Mouse (Mus musculus): ENCODE data around the gene Hypk. TPM values are rescaled to one million over a fixed set of nuclear protein-coding genes. Genes with fewer than 3 reads are reported as not detected.
A peak's percentile ranks its signal among the peaks of the same experiment; 100 is the strongest.

Gene Hypk
- 110 and 112 TPM in 2 replicates for polyA plus RNA-seq (2015; fragmentation: Nextera tagmentation; extraction: Ambion mirVana)

DNA sequence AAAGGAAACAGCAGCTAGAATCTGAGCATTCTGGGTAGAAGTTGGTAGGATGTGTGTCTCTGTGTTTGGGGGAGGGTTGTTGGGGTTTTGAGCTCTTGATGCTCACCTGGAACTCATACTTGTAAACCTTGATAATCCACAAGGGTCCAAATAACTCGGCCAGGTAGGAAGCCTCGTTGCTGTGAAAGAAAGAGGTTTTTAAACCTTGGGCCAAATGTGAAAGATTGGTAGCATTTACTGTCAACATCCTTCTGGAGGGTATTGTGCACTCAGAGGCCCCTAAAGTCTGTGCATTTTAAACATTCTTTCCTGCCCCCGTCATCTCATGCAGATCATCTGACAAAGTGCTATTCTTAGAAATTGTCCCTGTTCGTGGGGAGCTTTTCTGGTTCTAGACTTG is at the start of gene Hypk:
Gene Hypk, plus strand, starts transcription at position 301 of the 400 bp plus-strand sequence.
- ATAC-seq (ENCODE audit: low FRiP score, low read depth): no peak

DNA sequence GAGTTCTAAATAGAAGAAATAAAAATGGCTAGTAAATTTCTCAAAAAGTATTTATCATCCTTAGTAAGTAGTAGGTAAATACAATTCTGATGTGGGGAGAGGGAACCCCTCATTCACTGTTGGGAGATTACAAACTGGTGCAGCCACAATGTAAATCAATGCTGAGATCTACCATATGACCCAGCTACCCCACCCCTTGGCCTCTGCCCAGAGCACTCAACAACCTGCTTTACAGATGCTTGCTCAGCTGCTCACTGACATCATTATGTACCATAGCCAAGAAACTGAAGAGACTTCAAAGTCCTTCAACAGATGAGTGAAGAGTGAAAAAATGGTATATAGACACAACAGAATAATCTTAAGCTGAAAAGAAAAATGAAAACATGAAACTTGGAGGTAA is 49.8 kb upstream of the Hypk start:
- no peak overlapping the region for H3K4me3 ChIP-seq
- H3K4me2 ChIP-seq: no peak overlapping the region
- H3K36me3 ChIP-seq: no peaks in the 10 kb centered on the region
- H3K9me3 ChIP-seq: no peaks in the 10 kb centered on the region
- ATAC-seq (ENCODE audit: low FRiP score, low read depth): no peak
- no peak overlapping the region for H3K27ac ChIP-seq (replicated peaks)
- no peaks in the 10 kb centered on the region for H3K4me1 ChIP-seq (replicated peaks)
- no peaks in the 10 kb centered on the region for H3K27me3 ChIP-seq
- H3K9ac ChIP-seq: no peak overlapping the region

More for the DNA sequence above, at the start of gene Hypk:
- no peak within 1 kb of the TSS for H3K9ac ChIP-seq
- peaks cover 34% of the 10 kb centered on the region for H3K4me1 ChIP-seq (replicated peaks)
- 80% methylated on average over 4 of the region's 4 CpGs for WGBS
- H3K9me3 ChIP-seq: no peaks in the 10 kb centered on the region
- no peaks in the 10 kb centered on the region for H3K27me3 ChIP-seq
- H3K27ac ChIP-seq (replicated peaks): no peak within 1 kb of the TSS
- peaks cover 9% of the 10 kb centered on the region for H3K36me3 ChIP-seq
- H3K4me3 ChIP-seq: no peak within 1 kb of the TSS
- H3K4me2 ChIP-seq: no peak within 1 kb of the TSS

DNA sequence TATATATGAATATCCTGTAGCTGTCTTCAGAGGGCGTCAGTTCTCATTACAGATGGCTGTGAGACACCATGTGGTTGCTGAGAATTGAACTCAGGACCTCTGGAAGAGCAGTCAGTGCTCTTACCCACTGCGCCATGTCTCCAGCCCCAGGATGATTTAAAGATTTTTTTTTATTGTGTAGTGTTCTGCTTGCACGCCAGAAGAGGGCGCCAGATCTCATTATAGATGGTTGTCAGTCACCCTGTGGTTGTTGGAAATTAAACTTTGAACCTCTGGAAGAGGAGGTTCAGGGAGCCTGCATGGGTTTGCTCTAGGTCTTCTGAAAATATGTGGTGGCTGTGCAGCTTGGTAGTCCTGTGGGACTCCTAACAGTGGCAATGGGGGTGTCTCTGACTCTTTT is 44.9 kb upstream of the Hypk start:
- H3K27me3 ChIP-seq: no peaks in the 10 kb centered on the region
- peaks cover 14% of the 10 kb centered on the region for H3K4me1 ChIP-seq (replicated peaks)
- H3K36me3 ChIP-seq: no peaks in the 10 kb centered on the region
- no peak overlapping the region for H3K4me2 ChIP-seq
- no peaks in the 10 kb centered on the region for H3K9me3 ChIP-seq
- 36% methylated on average over 4 of the region's 4 CpGs for WGBS
- no peak overlapping the region for H3K27ac ChIP-seq (replicated peaks)
- H3K4me3 ChIP-seq: no peak overlapping the region
- ATAC-seq (ENCODE audit: low FRiP score, low read depth): no peak
- H3K9ac ChIP-seq: no peak overlapping the region

DNA sequence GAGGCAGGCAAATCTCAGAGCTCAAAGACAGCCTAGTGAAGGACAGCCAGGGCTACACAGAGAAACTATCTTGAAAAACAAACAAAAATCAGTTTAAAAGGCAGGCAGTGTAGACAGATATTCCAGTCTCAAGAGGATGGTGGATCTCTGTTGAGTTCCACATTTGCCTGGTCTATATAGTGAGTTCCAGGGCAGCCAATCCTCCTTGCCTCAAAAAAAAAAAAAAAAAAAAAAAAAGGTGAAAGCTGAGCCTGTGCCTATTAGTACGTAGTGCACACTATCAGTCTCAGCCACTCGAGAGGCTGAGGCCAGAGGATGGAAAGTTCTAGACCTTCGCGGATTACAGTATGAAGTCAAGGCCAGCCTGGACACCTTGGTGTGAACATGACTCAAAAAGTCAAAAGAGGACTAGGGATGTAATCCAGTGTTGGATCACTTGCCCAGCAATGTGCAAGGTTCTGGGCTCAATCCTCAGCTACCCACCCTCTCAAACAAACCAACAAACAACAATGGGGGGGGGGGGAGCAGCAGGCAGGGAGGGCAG is 40.2 kb upstream of the Hypk start:
- Histone ChIP-seq H3K9me3 (no peaks in the 10 kb centered on the region), H3K36me3 (0 out of 2 replicates have a peak, but pooled peaks cover 8% of the 10 kb centered on the region), H3K4me2 (peak overlapping the region; percentile 70), H3K27ac (replicated peaks) (peak overlapping the region; percentile 97), H3K9ac (peak overlapping the region; percentile 72), H3K27me3 (no peaks in the 10 kb centered on the region), H3K4me3 (peak overlapping the region; percentile 96), H3K4me1 (replicated peaks) (peaks cover 46% of the 10 kb centered on the region)
- no peak; the same call in 1 of the 2 replicates for ATAC-seq (ENCODE audit: low FRiP score, low read depth)
- 14% methylated on average over 4 of the region's 4 CpGs for WGBS

DNA sequence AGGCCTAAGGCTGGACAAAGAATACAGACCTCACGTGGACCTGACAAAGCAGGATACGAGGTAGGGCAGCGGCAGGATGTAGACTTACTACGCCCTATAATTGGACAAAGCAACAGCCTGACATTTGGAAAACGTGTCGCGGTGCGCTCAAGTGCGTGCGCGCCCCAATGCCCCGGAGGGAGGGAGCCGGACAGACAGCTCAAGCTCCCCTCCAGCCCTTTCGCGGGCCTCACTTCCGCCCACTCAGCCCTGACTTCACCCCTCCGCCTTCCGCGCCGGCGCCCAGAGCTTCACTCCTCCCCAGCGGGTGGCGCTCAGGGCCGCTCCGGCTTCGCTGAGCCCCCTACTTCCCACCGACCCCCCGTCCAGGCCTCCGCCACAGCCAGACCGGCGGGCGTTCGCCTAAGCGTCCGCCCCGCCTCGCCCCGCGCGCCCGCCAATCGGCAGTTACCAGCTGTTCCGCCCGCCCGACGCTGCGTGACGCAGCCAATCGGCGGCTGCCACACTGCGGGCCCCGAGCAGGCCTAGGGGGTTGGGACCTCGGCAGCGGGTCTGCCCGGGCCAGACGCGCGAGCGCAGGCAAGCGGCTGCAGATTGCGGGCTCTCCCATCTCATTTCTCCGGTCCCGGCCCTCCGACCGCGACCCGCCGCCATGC is 39.6 kb upstream of the Hypk start, which contains the start of the genes Pdia3 and Catsper2:
Gene Pdia3, plus strand, starts transcription at position 389 of the 656 bp plus-strand sequence.
Gene Catsper2, minus strand, starts transcription at position 406 of the 656 bp plus-strand sequence.
- Histone ChIP-seq H3K4me2 (peak within 1 kb of the TSS; percentile 70), H3K4me1 (replicated peaks) (peaks cover 46% of the 10 kb centered on the region), H3K27me3 (no peaks in the 10 kb centered on the region), H3K4me3 (peak within 1 kb of the TSS; percentile 96), H3K9me3 (no peaks in the 10 kb centered on the region), H3K9ac (peak within 1 kb of the TSS; percentile 96), H3K27ac (replicated peaks) (peak within 1 kb of the TSS; percentile 97), H3K36me3 (peaks cover 13% of the 10 kb centered on the region; the same call in 1 of the 2 replicates)
- peak; percentile 99 for ATAC-seq (ENCODE audit: low FRiP score, low read depth)
- under 1% methylated on average over 63 of the region's 68 CpGs for WGBS

DNA sequence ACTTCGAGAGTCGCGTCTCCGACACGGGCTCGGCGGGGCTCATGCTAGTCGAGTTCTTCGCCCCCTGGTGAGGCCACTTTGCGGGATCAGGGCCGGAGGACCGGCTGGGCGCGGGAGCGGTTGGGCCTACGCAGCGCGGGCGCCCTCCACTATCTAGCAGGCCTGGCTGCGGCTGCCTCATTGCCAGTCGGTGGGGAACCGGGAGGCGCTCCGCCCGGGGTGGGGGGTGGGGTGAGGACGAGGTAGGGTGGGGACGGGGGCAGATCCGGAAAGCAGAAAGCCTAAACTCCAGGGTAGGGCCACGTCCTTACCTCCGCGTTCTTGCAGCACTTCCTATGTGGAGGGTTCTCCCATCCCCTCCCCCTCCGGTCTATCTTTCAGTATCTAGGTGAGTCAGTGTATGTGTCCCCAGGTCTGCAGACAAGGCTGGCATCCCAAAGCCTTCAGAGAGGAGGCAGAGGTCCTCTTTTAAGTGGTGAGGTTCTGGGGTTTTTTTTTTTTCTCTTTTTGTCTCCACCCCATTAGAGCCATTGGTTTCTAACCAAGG is 38.9 kb upstream of the Hypk start:
- Histone ChIP-seq H3K4me3 (peak overlapping the region; percentile 96), H3K27me3 (no peaks in the 10 kb centered on the region), H3K9ac (peak overlapping the region; percentile 96), H3K9me3 (no peaks in the 10 kb centered on the region), H3K4me1 (replicated peaks) (peaks cover 51% of the 10 kb centered on the region), H3K4me2 (peak overlapping the region; percentile 70), H3K36me3 (peaks cover 20% of the 10 kb centered on the region; the same call in 1 of the 2 replicates), H3K27ac (replicated peaks) (peak overlapping the region; percentile 97)
- under 1% methylated on average over 32 of the region's 32 CpGs for WGBS
- peak; percentile 40 for ATAC-seq (ENCODE audit: low FRiP score, low read depth)

DNA sequence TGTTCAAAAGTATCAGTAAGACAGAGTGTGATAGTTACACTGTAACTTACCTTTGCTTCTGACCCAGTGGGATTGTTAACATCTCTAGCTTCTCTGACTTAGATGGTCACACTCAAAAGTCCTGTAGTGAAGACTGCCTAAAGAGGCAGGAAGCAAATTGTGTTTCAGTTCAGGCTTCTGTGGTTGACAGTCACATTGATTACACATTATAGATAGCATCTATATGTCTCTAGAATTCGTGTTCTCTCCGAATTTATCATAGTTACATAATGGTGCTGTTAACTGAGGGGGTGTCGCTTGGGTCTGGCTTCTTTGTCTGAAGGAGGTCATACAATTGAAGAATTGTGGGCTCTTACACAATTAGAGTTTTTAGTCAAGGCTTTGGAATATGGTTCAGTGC is 38.0 kb upstream of the Hypk start:
- H3K4me2 ChIP-seq: peak overlapping the region; percentile 70
- ATAC-seq (ENCODE audit: low FRiP score, low read depth): no peak
- H3K4me1 ChIP-seq (replicated peaks): peaks cover 51% of the 10 kb centered on the region
- WGBS: 39% methylated on average over 3 of the region's 3 CpGs
- no peak overlapping the region for H3K27ac ChIP-seq (replicated peaks)
- peak overlapping the region; percentile 96 for H3K4me3 ChIP-seq
- H3K9me3 ChIP-seq: no peaks in the 10 kb centered on the region
- no peaks in the 10 kb centered on the region for H3K27me3 ChIP-seq
- H3K36me3 ChIP-seq: peaks cover 25% of the 10 kb centered on the region; the same call in 1 of the 2 replicates
- peak overlapping the region; percentile 96 for H3K9ac ChIP-seq

DNA sequence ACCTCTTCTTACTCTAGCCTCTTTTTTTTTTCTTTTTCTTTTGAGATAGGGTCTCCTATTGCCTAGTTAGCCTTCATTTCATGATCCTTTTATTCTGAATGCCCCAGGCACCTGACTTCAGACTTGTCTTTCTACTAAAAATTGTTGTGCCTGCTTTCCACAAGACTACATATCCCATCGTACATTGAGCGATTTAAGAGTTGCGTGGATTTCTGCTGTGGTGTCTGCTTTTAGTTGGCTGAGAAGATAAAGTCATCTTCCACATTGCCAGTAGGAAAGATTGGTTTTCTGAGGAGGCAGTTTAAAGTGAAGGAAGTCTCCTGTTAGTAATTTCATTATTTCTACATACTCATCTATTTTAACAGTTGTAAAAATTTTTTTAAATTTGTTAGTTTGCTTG is 37.5 kb upstream of the Hypk start:
- Histone ChIP-seq H3K9ac (peak overlapping the region; percentile 27; the same call in 1 of the 2 replicates), H3K36me3 (peaks cover 27% of the 10 kb centered on the region; the same call in 1 of the 2 replicates), H3K4me3 (peak overlapping the region; percentile 96), H3K9me3 (no peaks in the 10 kb centered on the region), H3K4me2 (peak overlapping the region; percentile 70), H3K27me3 (no peaks in the 10 kb centered on the region), H3K4me1 (replicated peaks) (peaks cover 51% of the 10 kb centered on the region), H3K27ac (replicated peaks) (no peak overlapping the region)
- ATAC-seq (ENCODE audit: low FRiP score, low read depth): no peak
- WGBS: 83% methylated on average over 3 of the region's 3 CpGs

DNA sequence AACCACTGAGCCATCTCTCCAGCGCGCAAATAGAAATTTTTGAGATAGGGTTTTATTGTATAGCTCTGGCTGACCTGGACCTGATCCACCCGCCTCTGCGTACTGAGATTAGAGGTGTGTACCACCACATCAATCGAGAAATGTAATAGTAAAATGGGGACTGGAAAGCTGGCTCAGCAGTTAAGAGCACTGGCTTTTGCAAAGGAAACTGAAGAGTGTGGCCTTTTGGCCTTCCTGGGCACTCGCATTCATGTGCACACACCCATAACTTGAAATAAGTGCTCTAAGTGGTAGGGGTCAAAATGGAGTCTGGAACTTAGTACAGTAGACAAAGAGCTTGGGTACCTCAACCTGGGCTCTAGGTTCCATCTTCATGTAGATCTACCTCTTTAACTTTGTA is 36.7 kb upstream of the Hypk start:
- ATAC-seq (ENCODE audit: low FRiP score, low read depth): no peak
- Histone ChIP-seq H3K27ac (replicated peaks) (no peak overlapping the region), H3K4me1 (replicated peaks) (peaks cover 51% of the 10 kb centered on the region), H3K9ac (no peak overlapping the region), H3K27me3 (no peaks in the 10 kb centered on the region), H3K9me3 (no peaks in the 10 kb centered on the region), H3K4me2 (peak overlapping the region; percentile 70), H3K36me3 (peaks cover 30% of the 10 kb centered on the region; the same call in 1 of the 2 replicates), H3K4me3 (no peak overlapping the region)
- 95% methylated on average over 6 of the region's 6 CpGs for WGBS

DNA sequence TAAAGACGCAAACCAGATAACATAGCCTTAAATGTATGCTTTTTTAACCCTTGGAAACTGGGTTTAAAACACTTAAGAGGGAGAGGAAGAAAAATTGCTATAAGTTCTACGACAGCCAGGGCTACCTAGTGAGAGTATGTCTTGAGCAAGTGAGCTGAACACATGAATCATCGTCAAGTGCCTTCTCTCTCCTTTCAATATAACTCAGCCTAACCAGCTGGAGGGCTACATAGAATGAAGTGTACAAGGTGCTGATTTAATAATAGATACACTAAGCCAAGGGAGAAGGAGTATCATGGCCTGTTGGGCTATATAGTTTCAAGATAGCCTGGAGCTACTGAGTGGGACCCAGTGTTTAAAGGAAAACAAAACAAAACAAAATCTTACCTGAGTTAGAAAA is 34.6 kb upstream of the Hypk start:
- Histone ChIP-seq H3K36me3 (peaks cover 50% of the 10 kb centered on the region), H3K27me3 (no peaks in the 10 kb centered on the region), H3K9me3 (no peaks in the 10 kb centered on the region), H3K4me3 (no peak overlapping the region), H3K27ac (replicated peaks) (no peak overlapping the region), H3K9ac (no peak overlapping the region), H3K4me1 (replicated peaks) (peaks cover 36% of the 10 kb centered on the region), H3K4me2 (no peak overlapping the region)
- ATAC-seq (ENCODE audit: low FRiP score, low read depth): no peak
- 90% methylated on average over 3 of the region's 3 CpGs for WGBS

DNA sequence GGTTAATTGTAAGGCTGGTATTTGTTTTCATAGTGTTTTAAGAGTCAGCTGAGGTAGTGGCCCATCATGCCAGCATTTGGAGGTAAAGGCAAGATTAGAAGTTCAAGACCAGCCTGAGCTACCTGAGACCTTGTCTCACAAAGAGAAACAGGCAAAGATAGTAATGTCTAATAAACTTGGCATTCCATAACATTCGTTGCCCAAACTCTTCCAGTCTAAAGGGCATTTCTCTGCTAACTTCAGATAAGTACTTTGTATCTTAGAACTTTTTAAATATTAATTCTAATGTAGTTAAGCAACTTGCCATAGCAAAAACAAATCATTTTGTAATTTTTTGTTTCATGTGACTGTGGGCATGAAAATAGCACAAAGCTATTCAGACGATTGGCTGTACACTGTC is 29.9 kb upstream of the Hypk start:
- Histone ChIP-seq H3K27me3 (no peaks in the 10 kb centered on the region), H3K9me3 (no peaks in the 10 kb centered on the region), H3K36me3 (peaks cover 71% of the 10 kb centered on the region), H3K4me2 (no peak overlapping the region), H3K4me1 (replicated peaks) (0 out of 2 replicates have a peak, but pooled peaks cover 5% of the 10 kb centered on the region), H3K4me3 (no peak overlapping the region), H3K9ac (no peak overlapping the region), H3K27ac (replicated peaks) (no peak overlapping the region)
- WGBS: 91% methylated on average over 2 of the region's 2 CpGs
- no peak for ATAC-seq (ENCODE audit: low FRiP score, low read depth)

DNA sequence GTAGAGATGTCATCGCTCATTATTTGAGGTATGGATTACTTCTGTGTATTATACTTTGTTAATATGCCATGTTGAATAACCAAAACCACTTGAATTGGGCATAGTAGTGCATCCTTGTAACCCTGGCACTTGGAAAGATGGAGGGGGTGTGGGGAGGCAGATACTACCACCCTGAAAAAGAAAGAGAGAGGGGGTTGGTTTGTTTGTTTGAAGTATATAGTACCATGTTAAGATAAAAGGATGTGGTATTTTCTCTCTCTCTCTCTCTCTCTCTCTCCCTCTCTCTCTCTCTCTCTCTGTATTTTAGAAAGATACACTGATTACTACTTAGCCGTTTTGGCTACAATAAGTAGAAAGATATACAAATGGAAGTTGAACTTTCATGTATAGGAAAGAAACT is 27.2 kb upstream of the Hypk start:
- Histone ChIP-seq H3K9me3 (no peaks in the 10 kb centered on the region), H3K27ac (replicated peaks) (no peak overlapping the region), H3K4me3 (no peak overlapping the region), H3K4me1 (replicated peaks) (no peaks in the 10 kb centered on the region), H3K9ac (no peak overlapping the region), H3K4me2 (no peak overlapping the region), H3K27me3 (no peaks in the 10 kb centered on the region), H3K36me3 (peaks cover 77% of the 10 kb centered on the region)
- WGBS: 95% methylated on average over 2 of the region's 2 CpGs
- ATAC-seq (ENCODE audit: low FRiP score, low read depth): no peak
